Mouse (Mus musculus) embryo, embryonic 10.5 days (tissue): ENCODE measurements around the gene Gm29582.
"Not testable (repeated sequence)": the region's sequence is repeated elsewhere in the genome, so short reads cannot be mapped to it uniquely, and the experiment has no call there.

Source experiments
- DNase-seq: peaks from one replicate; pipeline ENCODE4 v3.0.0-alpha.2; 2015; ENCODE audit warnings: low spot score

Gene Gm29582

DNA sequence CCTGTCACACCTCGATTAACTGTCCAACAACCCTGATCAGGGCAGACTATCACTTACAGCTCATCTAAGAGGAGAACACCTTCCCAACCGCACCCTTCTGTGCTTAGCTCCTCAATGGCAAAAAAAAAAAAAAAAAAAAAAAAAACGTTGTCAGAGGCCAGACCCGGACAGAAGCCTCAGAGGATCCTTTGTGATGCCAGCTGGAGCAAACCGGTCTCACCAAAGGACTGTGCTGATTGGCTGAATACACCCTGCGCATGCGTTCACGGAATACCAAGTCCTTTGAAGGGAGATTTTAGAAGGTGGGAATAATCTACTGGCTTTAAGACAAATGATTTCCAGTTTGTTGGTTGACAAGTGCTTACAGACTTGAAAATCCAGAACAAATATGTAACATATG, at the start of gene Gm29582:
TSS of gene Gm29582 (minus strand) at position 101 of the 400 bp plus-strand sequence.
- not testable (repeated sequence) for DNase-seq
